Mouse (Mus musculus) kidney, embryonic 14.5 days (tissue): ENCODE data around the gene Ppfibp1. TPM values are rescaled to one million over a fixed set of nuclear protein-coding genes. Genes with fewer than 3 reads are reported as not detected.

ENCODE experiments used
- ATAC-seq: fragments of 200-750 bp; cut with Nextera tagmentation; 2 replicates; pipeline ENCODE4 v1.8.0; 2017; ENCODE audit warnings: moderate number of reproducible peaks, mild to moderate bottlenecking, moderate TSS enrichment, moderate library complexity; ENCODE audit not compliant: low FRiP score, low TSS enrichment
- H3K27ac ChIP-seq: fragments of 300-500 bp; sonication (generic); 2 replicates; pipeline ENCODE4 v1.5.1; 2014; ENCODE audit warnings: low read depth, mild to moderate bottlenecking, low read length, moderate library complexity, mixed read lengths
- H3K27me3 ChIP-seq: fragments of 300-500 bp; sonication (generic); 2 replicates; pipeline ENCODE4 v1.6.1; 2014; ENCODE audit warnings: mild to moderate bottlenecking, low read length; ENCODE audit not compliant: control insufficient read depth, insufficient read depth
- H3K36me3 ChIP-seq: fragments of 300-500 bp; sonication (generic); 2 replicates; pipeline ENCODE4 v1.6.1; 2014; ENCODE audit warnings: low read length, mixed read lengths; ENCODE audit not compliant: control insufficient read depth, insufficient read depth
- H3K4me1 ChIP-seq: fragments of 300-500 bp; sonication (generic); 2 replicates; pipeline ENCODE4 v1.6.1; 2014; ENCODE audit warnings: low read length, mixed read lengths; ENCODE audit not compliant: control insufficient read depth, insufficient read depth
- H3K4me2 ChIP-seq: fragments of 300-500 bp; sonication (generic); replicated peaks from 2 replicates; pipeline ENCODE4 v1.6.1; 2014; ENCODE audit warnings: low read depth, mild to moderate bottlenecking, low read length
- H3K4me3 ChIP-seq: fragments of 300-500 bp; sonication (generic); 2 replicates; pipeline ENCODE4 v1.5.1; 2014; ENCODE audit warnings: mild to moderate bottlenecking, low read length
- H3K9ac ChIP-seq: fragments of 300-500 bp; sonication (generic); 2 replicates; pipeline ENCODE4 v1.6.1; 2014; ENCODE audit warnings: low read depth, mild to moderate bottlenecking, low read length, moderate library complexity
- H3K9me3 ChIP-seq: fragments of 300-500 bp; sonication (generic); 2 replicates; pipeline ENCODE4 v1.6.1; 2016; ENCODE audit warnings: low read length; ENCODE audit not compliant: control insufficient read depth
- WGBS: fragments of 180-500 bp; shearing (Covaris S2); extraction: QIAGEN DNeasy Blood & Tissue Kit; methylation state at CpG from one replicate; pipeline ENCODE4 v1.1.7; 2014; 5-methylcytosine and 5-hydroxymethylcytosine counted together
- polyA plus RNA-seq: library from polyadenylated mRNA; unstranded; fragments of >200 nt; fragmentation: Nextera tagmentation; extraction: Ambion mirVana; gene quantifications from 2 replicates; pipeline ENCODE4 v1.2.1, GENCODE M21; 2014

Ppfibp1 gene
- polyA plus RNA-seq, 1 experiment from 2014 or later = 80.1 TPM

DNA sequence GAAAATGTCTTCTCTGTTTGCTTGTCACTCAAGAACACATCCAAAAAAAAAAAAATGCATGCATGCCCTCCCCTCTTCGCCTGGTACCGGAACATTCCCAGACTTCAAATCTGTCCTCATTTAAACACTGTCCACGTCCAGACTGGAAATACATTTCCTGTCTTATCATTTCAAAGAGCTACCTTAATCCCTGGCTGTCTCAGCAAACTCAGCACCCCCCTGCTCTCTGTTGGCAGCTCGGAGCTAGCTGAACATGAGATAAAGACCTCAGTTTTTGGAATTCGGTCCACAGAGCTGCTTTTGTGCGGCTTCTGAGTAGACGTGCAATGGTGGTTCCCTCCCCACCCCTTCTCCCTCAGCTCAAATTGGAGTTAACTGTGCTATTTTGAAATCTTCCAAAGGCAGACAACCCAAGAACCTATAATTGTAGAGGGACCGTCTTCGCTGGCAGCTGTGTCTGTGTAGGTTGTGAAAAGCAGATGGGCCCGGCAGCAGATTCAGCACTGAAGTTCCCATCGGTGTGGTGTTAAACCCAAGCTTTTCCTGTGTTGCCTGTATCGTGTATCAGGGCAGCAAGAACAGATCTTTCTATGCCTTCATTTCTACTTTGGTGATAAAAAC is 10.8 kb upstream of the Ppfibp1 start:
- Histone ChIP-seq H3K27ac (no peak overlapping the region), H3K4me3 (no peak overlapping the region), H3K9me3 (peaks cover 6% of the 10 kb centered on the region; the same call in 1 of the 2 replicates), H3K4me1 (0 out of 2 replicates have a peak, but pooled peaks cover 3% of the 10 kb centered on the region), H3K27me3 (no peaks in the 10 kb centered on the region), H3K36me3 (no peaks in the 10 kb centered on the region), H3K4me2 (no peak overlapping the region), H3K9ac (no peak overlapping the region)
- WGBS = 93% methylated on average over 12 of the region's 12 CpGs
- ATAC-seq = no peak

DNA sequence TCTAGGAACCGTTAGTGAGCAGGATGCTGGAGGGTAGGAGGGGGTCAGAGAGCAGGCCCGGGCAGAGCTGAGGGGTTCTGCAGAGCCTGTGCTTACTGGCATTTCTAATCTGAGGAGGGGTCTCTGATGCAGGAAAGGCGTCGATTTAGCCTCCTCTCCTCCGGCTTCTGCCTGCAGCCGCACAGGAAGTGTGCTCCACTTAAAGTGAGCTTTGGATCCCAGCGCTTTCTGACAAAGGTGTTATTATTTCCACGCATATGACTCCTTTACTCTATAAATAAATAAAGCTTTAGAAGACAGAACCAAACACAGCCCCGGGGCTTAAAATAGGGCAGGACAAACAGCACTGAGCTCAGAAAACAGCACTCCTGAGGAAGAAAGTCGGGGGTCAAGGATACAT is 9.4 kb upstream of the Ppfibp1 start:
- Histone ChIP-seq H3K9me3 (peaks cover 6% of the 10 kb centered on the region; the same call in 1 of the 2 replicates), H3K36me3 (no peaks in the 10 kb centered on the region), H3K4me3 (no peak overlapping the region), H3K4me1 (0 out of 2 replicates have a peak, but pooled peaks cover 3% of the 10 kb centered on the region), H3K4me2 (no peak overlapping the region), H3K27me3 (no peaks in the 10 kb centered on the region), H3K27ac (no peak overlapping the region), H3K9ac (no peak overlapping the region)
- no peak for ATAC-seq
- WGBS = 42% methylated on average over 10 of the region's 10 CpGs

- H3K4me2 ChIP-seq = no peak overlapping the region
- no peak overlapping the region for H3K9ac ChIP-seq
- peaks cover 6% of the 10 kb centered on the region; the same call in 1 of the 2 replicates for H3K9me3 ChIP-seq
- 86% methylated on average over 9 of the region's 9 CpGs for WGBS
- H3K27me3 ChIP-seq = no peaks in the 10 kb centered on the region
- H3K27ac ChIP-seq = no peak overlapping the region
- no peak overlapping the region for H3K4me3 ChIP-seq
- peaks cover 5% of the 10 kb centered on the region; the same call in 1 of the 2 replicates for H3K4me1 ChIP-seq
- no peak for ATAC-seq
- H3K36me3 ChIP-seq = no peaks in the 10 kb centered on the region
Measured at GRCm38 (mm10) chr6:146879856-146880255, 8.4 kb upstream of the Ppfibp1 start.

GRCm38 (mm10) chr6:146880296-146880695 is 8.0 kb upstream of the Ppfibp1 start:
- Histone ChIP-seq H3K27ac (no peak overlapping the region), H3K27me3 (no peaks in the 10 kb centered on the region), H3K4me3 (no peak overlapping the region), H3K9ac (no peak overlapping the region), H3K9me3 (peaks cover 6% of the 10 kb centered on the region; the same call in 1 of the 2 replicates), H3K4me1 (peaks cover 9% of the 10 kb centered on the region; the same call in 1 of the 2 replicates), H3K36me3 (no peaks in the 10 kb centered on the region), H3K4me2 (no peak overlapping the region)
- 76% methylated on average over 4 of the region's 4 CpGs for WGBS
- ATAC-seq = no peak

DNA sequence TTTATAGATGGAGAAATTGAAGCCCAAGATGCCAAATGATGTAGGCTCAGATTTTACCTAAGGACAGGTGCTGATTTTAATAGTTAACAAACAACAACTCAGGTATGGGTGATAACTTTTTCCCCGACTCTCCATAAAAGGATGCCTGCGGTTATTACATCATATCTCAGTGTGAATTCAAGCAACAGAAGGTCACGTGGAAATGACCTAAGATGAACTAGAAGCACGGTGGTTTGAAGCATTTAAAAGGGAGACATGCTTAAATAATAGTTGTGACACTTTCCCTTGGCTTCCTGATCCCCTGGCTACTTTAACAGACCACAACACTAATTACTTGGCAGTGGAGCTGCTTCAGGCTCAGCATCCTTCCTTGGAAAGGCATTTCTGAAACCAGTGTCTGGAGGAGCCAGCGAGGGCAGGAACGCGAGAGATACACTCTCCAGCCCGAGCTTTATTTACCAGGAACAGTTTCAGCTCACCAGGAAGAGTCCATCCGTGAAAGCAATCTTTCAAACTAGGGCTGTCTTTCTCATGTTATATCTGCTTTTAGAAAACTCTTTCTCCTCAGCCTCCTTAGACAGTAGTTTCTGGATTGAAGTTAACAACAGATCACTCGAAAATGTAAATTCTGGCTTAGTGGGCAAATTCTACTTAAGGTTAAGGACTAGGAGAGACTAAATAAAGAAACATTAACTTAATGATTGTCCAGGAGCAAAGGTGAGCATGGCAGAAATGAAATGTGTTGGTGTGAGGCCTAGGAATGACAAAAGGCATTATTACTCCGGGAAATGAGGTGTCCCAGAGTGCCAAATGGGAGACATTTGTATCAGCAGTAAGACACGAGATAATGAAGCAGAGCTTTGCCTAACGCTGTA is 6.2 kb upstream of the Ppfibp1 start:
- Histone ChIP-seq H3K9ac (no peak overlapping the region), H3K4me2 (no peak overlapping the region), H3K36me3 (no peaks in the 10 kb centered on the region), H3K27ac (no peak overlapping the region), H3K4me1 (peaks cover 11% of the 10 kb centered on the region; the same call in 1 of the 2 replicates), H3K4me3 (no peak overlapping the region), H3K27me3 (no peaks in the 10 kb centered on the region), H3K9me3 (peaks cover under 1% of the 10 kb centered on the region; the same call in 1 of the 2 replicates)
- no peak for ATAC-seq
- 49% methylated on average over 13 of the region's 13 CpGs for WGBS

- no peaks in the 10 kb centered on the region for H3K27me3 ChIP-seq
- H3K4me2 ChIP-seq = no peak overlapping the region
- WGBS = 77% methylated on average over 2 of the region's 2 CpGs
- H3K27ac ChIP-seq = no peak overlapping the region
- H3K4me1 ChIP-seq = peaks cover 11% of the 10 kb centered on the region; the same call in 1 of the 2 replicates
- no peak for ATAC-seq
- no peak overlapping the region for H3K4me3 ChIP-seq
- H3K9ac ChIP-seq = no peak overlapping the region
- no peaks in the 10 kb centered on the region for H3K36me3 ChIP-seq
- H3K9me3 ChIP-seq = no peaks in the 10 kb centered on the region
Measured at GRCm38 (mm10) chr6:146883426-146883825, 4.9 kb upstream of the Ppfibp1 start.

GRCm38 (mm10) chr6:146884171-146884570 is 4.1 kb upstream of the Ppfibp1 start:
- Histone ChIP-seq H3K4me2 (no peak overlapping the region), H3K4me3 (no peak overlapping the region), H3K9me3 (no peaks in the 10 kb centered on the region), H3K27ac (no peak overlapping the region), H3K27me3 (no peaks in the 10 kb centered on the region), H3K4me1 (peaks cover 13% of the 10 kb centered on the region; the same call in 1 of the 2 replicates), H3K36me3 (no peaks in the 10 kb centered on the region), H3K9ac (no peak overlapping the region)
- ATAC-seq = no peak
- WGBS = 92% methylated on average over 3 of the region's 3 CpGs

GRCm38 (mm10) chr6:146884851-146885250 is 3.4 kb upstream of the Ppfibp1 start:
- Histone ChIP-seq H3K27me3 (no peaks in the 10 kb centered on the region), H3K9ac (no peak overlapping the region), H3K9me3 (no peaks in the 10 kb centered on the region), H3K27ac (0 out of 2 replicates have a peak overlapping the region, but pooled peaks have one; percentile 14), H3K4me2 (no peak overlapping the region), H3K36me3 (no peaks in the 10 kb centered on the region), H3K4me1 (peaks cover 19% of the 10 kb centered on the region), H3K4me3 (no peak overlapping the region)
- WGBS = 12% methylated on average over 4 of the region's 4 CpGs
- ATAC-seq = peak; percentile 13; the same call in 1 of the 2 replicates
